Mouse (Mus musculus): ENCODE data around the gene Dnah12. TPM values are rescaled to one million over a fixed set of nuclear protein-coding genes. Genes with fewer than 3 reads are reported as not detected.

Gene Dnah12
- polyA plus RNA-seq, 1 experiment from 2014 or later, result 0.01 TPM

Small RNAs within 50 kb of the gene (microRNA-seq; reads per million reads assigned to microRNA genes)
- gene Mir7672, result not detected

Other genes with a start within 250 kb of the Dnah12 start
- gene Slmap, start 158.3 kb upstream of the Dnah12 start, polyA plus RNA-seq (2015; fragmentation: Nextera tagmentation; extraction: Ambion mirVana), result 14.7 and 16.1 TPM in 2 replicates
- 19.5 and 26.6 TPM in 2 replicates for gene Dennd6a, start 119.4 kb upstream of the Dnah12 start, polyA plus RNA-seq (2015; fragmentation: Nextera tagmentation; extraction: Ambion mirVana)
- 647 and 651 TPM in 2 replicates for gene Arf4, start 55.2 kb upstream of the Dnah12 start, polyA plus RNA-seq (2015; fragmentation: Nextera tagmentation; extraction: Ambion mirVana)
- gene Pde12, start 23.4 kb upstream of the Dnah12 start, polyA plus RNA-seq (2015; fragmentation: Nextera tagmentation; extraction: Ambion mirVana), result 11.5 and 12.2 TPM in 2 replicates
- 0.22 TPM in 1 of 2 replicates, not detected in the other for gene Asb14, start 201.3 kb downstream of the Dnah12 start, polyA plus RNA-seq (2015; fragmentation: Nextera tagmentation; extraction: Ambion mirVana)